Mouse (Mus musculus): Measurements from ENCODE around the gene Rps6ka5.

DNA sequence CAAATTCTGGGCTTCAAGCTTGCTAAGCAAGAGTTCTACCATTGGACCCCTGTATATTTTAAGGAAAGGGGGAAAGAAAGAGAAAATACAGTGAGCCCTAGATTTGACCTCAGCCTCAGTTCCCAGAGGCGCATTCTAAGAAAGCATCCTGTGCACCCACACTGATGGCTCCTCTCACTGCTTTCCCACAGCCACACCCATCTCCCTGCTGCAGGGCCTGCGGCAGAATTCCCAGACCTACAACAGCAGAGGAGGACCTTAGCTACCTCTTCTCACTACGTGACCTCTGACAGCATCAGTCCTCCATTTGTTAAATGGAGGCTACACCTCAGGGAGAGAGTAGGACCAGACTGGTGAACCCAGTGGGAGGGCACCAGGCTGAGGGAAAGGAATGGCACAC is 224.2 kb downstream of the Rps6ka5 start:
- no peak for TF ChIP-seq CTCF (IDR thresholded peaks at IDR 0.05; ENCODE audit: low read depth, low read length)
- TF ChIP-seq POLR2A (IDR thresholded peaks at IDR 0.05; ENCODE audit: extremely low read depth, insufficient read depth, low read length) = no peak

All from liver, adult 2 months (tissue).